Mouse (Mus musculus) midbrain, embryonic 11.5 days (tissue): ENCODE results near the gene Bcl2. TPM values are rescaled to one million over a fixed set of nuclear protein-coding genes. Genes with fewer than 3 reads are reported as not detected.

Experiments
- ATAC-seq: fragments of 200-750 bp; cut with Nextera tagmentation; 2 replicates; pipeline ENCODE4 v1.8.0; 2017; ENCODE audit warnings: moderate TSS enrichment, moderate library complexity; ENCODE audit not compliant: low FRiP score
- DNase-seq: peaks from one replicate; pipeline ENCODE4 v3.0.0; 2015; ENCODE audit warnings: low spot score; ENCODE audit errors: missing footprints
- H3K27ac ChIP-seq: fragments of 300-500 bp; sonication (generic); 2 replicates; pipeline ENCODE4 v1.5.1; 2014; ENCODE audit warnings: low read depth, low read length
- H3K27me3 ChIP-seq: fragments of 300-500 bp; sonication (generic); 2 replicates; pipeline ENCODE4 v1.6.1; 2014; ENCODE audit warnings: mild to moderate bottlenecking, low read length, moderate library complexity, mixed read lengths; ENCODE audit not compliant: control insufficient read depth, insufficient read depth
- H3K36me3 ChIP-seq: fragments of 300-500 bp; sonication (generic); 2 replicates; pipeline ENCODE4 v1.6.1; 2014; ENCODE audit warnings: mild to moderate bottlenecking, low read length, moderate library complexity, mixed read lengths; ENCODE audit not compliant: control insufficient read depth, insufficient read depth
- H3K4me1 ChIP-seq: fragments of 300-500 bp; sonication (generic); 2 replicates; pipeline ENCODE4 v1.6.1; 2014; ENCODE audit warnings: low read length; ENCODE audit not compliant: control insufficient read depth, insufficient read depth
- H3K4me2 ChIP-seq: fragments of 300-500 bp; sonication (generic); 2 replicates; pipeline ENCODE4 v1.6.1; 2014; ENCODE audit warnings: mild to moderate bottlenecking, moderate library complexity
- H3K4me3 ChIP-seq: fragments of 300-500 bp; sonication (generic); 2 replicates; pipeline ENCODE4 v1.5.1; 2014; ENCODE audit warnings: low read depth, low read length
- H3K9ac ChIP-seq: fragments of 300-500 bp; sonication (generic); 2 replicates; pipeline ENCODE4 v1.6.1; 2014; ENCODE audit warnings: low read length
- H3K9me3 ChIP-seq: fragments of 300-500 bp; sonication (generic); 2 replicates; pipeline ENCODE4 v1.6.1; 2016; ENCODE audit warnings: low read length; ENCODE audit not compliant: control insufficient read depth
- WGBS: fragments of 180-500 bp; shearing (Covaris S2); extraction: QIAGEN DNeasy Blood & Tissue Kit; methylation state at CpG from one replicate; pipeline ENCODE4 v1.1.7; 2014; 5-methylcytosine and 5-hydroxymethylcytosine counted together
- polyA plus RNA-seq: library from polyadenylated mRNA; unstranded; fragments of >200 nt; fragmentation: Nextera tagmentation; extraction: Ambion mirVana; gene quantifications from 2 replicates; pipeline ENCODE4 v1.2.1, GENCODE M21; 2014

Gene Bcl2
- polyA plus RNA-seq, 1 experiment from 2014 or later = 6.2 TPM

- no peak overlapping the region for H3K4me2 ChIP-seq
- ATAC-seq (no peak), DNase-seq (no peak)
- H3K4me1 ChIP-seq = peaks cover 2% of the 10 kb centered on the region; the same call in 1 of the 2 replicates
- no peak overlapping the region for H3K4me3 ChIP-seq
- H3K36me3 ChIP-seq = no peaks in the 10 kb centered on the region
- no peaks in the 10 kb centered on the region for H3K27me3 ChIP-seq
- 80% methylated on average over 5 of the region's 5 CpGs for WGBS
- no peaks in the 10 kb centered on the region for H3K9me3 ChIP-seq
- H3K27ac ChIP-seq = no peak overlapping the region
- no peak overlapping the region for H3K9ac ChIP-seq
Observed at GRCm38 (mm10) chr1:106606951-106607350, 107.1 kb downstream of the Bcl2 start.

GRCm38 (mm10) chr1:106603406-106603805 lies 110.7 kb downstream of the Bcl2 start:
- H3K27ac ChIP-seq = no peak overlapping the region
- no peak for ATAC-seq
- peaks cover 2% of the 10 kb centered on the region; the same call in 1 of the 2 replicates for H3K4me1 ChIP-seq
- no peak overlapping the region for H3K9ac ChIP-seq
- DNase-seq = no peak
- no peaks in the 10 kb centered on the region for H3K9me3 ChIP-seq
- WGBS = 73% methylated on average over 4 of the region's 4 CpGs
- H3K4me3 ChIP-seq = no peak overlapping the region
- no peak overlapping the region for H3K4me2 ChIP-seq
- no peaks in the 10 kb centered on the region for H3K36me3 ChIP-seq
- H3K27me3 ChIP-seq = no peaks in the 10 kb centered on the region

- H3K4me2 ChIP-seq = no peak overlapping the region
- no peaks in the 10 kb centered on the region for H3K27me3 ChIP-seq
- no peak overlapping the region for H3K4me3 ChIP-seq
- ATAC-seq = no peak
- H3K27ac ChIP-seq = no peak overlapping the region
- H3K9ac ChIP-seq = no peak overlapping the region
- peaks cover 2% of the 10 kb centered on the region; the same call in 1 of the 2 replicates for H3K4me1 ChIP-seq
- H3K36me3 ChIP-seq = no peaks in the 10 kb centered on the region
- 54% methylated on average over 6 of the region's 6 CpGs for WGBS
- no peak for DNase-seq
- H3K9me3 ChIP-seq = no peaks in the 10 kb centered on the region
Observed at GRCm38 (mm10) chr1:106602941-106603340, 111.1 kb downstream of the Bcl2 start.

GRCm38 (mm10) chr1:106602536-106602935 lies 111.5 kb downstream of the Bcl2 start:
- 84% methylated on average over 5 of the region's 5 CpGs for WGBS
- ATAC-seq = no peak
- Histone ChIP-seq H3K4me1 (peaks cover 2% of the 10 kb centered on the region; the same call in 1 of the 2 replicates), H3K9ac (no peak overlapping the region), H3K36me3 (no peaks in the 10 kb centered on the region), H3K27ac (no peak overlapping the region), H3K4me3 (no peak overlapping the region), H3K27me3 (no peaks in the 10 kb centered on the region), H3K4me2 (no peak overlapping the region), H3K9me3 (no peaks in the 10 kb centered on the region)
- DNase-seq = no peak

- Histone ChIP-seq H3K4me2 (no peak overlapping the region), H3K4me3 (no peak overlapping the region), H3K4me1 (peaks cover 2% of the 10 kb centered on the region; the same call in 1 of the 2 replicates), H3K9me3 (no peaks in the 10 kb centered on the region), H3K36me3 (no peaks in the 10 kb centered on the region), H3K27me3 (no peaks in the 10 kb centered on the region), H3K9ac (no peak overlapping the region), H3K27ac (no peak overlapping the region)
- 88% methylated on average over 4 of the region's 4 CpGs for WGBS
- no peak for DNase-seq
- no peak for ATAC-seq
Observed at GRCm38 (mm10) chr1:106601247-106601646, 112.8 kb downstream of the Bcl2 start.

GRCm38 (mm10) chr1:106600841-106601240 lies 113.2 kb downstream of the Bcl2 start:
- Histone ChIP-seq H3K27ac (no peak overlapping the region), H3K4me3 (no peak overlapping the region), H3K4me1 (peaks cover 2% of the 10 kb centered on the region; the same call in 1 of the 2 replicates), H3K9ac (no peak overlapping the region), H3K36me3 (no peaks in the 10 kb centered on the region), H3K9me3 (no peaks in the 10 kb centered on the region), H3K27me3 (no peaks in the 10 kb centered on the region), H3K4me2 (no peak overlapping the region)
- ATAC-seq (no peak), DNase-seq (no peak)
- WGBS = 89% methylated on average over 5 of the region's 5 CpGs

- no peaks in the 10 kb centered on the region for H3K36me3 ChIP-seq
- H3K4me1 ChIP-seq = no peaks in the 10 kb centered on the region
- H3K4me3 ChIP-seq = no peak overlapping the region
- no peak for ATAC-seq
- no peak overlapping the region for H3K4me2 ChIP-seq
- 96% methylated on average over 2 of the region's 2 CpGs for WGBS
- no peak for DNase-seq
- H3K9me3 ChIP-seq = no peaks in the 10 kb centered on the region
- H3K9ac ChIP-seq = no peak overlapping the region
- H3K27me3 ChIP-seq = no peaks in the 10 kb centered on the region
- H3K27ac ChIP-seq = no peak overlapping the region
Observed at GRCm38 (mm10) chr1:106598292-106598583, 115.8 kb downstream of the Bcl2 start.

- Histone ChIP-seq H3K27me3 (no peaks in the 10 kb centered on the region), H3K9me3 (no peaks in the 10 kb centered on the region), H3K9ac (no peak overlapping the region), H3K27ac (no peak overlapping the region), H3K4me1 (no peaks in the 10 kb centered on the region), H3K4me2 (no peak overlapping the region), H3K4me3 (no peak overlapping the region), H3K36me3 (no peaks in the 10 kb centered on the region)
- ATAC-seq (no peak), DNase-seq (no peak)
- WGBS = 88% methylated on average over 5 of the region's 5 CpGs
Observed at GRCm38 (mm10) chr1:106597575-106598291, 116.3 kb downstream of the Bcl2 start.

GRCm38 (mm10) chr1:106596380-106596779 lies 117.7 kb downstream of the Bcl2 start:
- Histone ChIP-seq H3K27ac (no peak overlapping the region), H3K9me3 (no peaks in the 10 kb centered on the region), H3K4me3 (no peak overlapping the region), H3K4me1 (no peaks in the 10 kb centered on the region), H3K9ac (no peak overlapping the region), H3K27me3 (no peaks in the 10 kb centered on the region), H3K36me3 (no peaks in the 10 kb centered on the region), H3K4me2 (no peak overlapping the region)
- 97% methylated on average over 1 of the region's 1 CpGs for WGBS
- no peak for ATAC-seq
- no peak for DNase-seq
